Mouse (Mus musculus): ENCODE data around the gene Rhox4c. TPM values are rescaled to one million over a fixed set of nuclear protein-coding genes. Genes with fewer than 3 reads are reported as not detected.

The Rhox4c gene
- polyA plus RNA-seq (2015; fragmentation: Illumina TruSeq; extraction: RNeasy Lipid Tissue Mini Kit (QIAGEN cat#74804); ENCODE audit: low read depth, low replicate concordance): not detected

GRCm38 (mm10) chrX:37480037-37480436 is at the start of gene Rhox4c:
Rhox4c (plus strand) TSS chrX:37480337.

GRCm38 (mm10) chrX:37432194-37432593 is 47.9 kb upstream of the Rhox4c start, which contains the start of gene Rhox4b:
Rhox4b (plus strand) TSS chrX:37432494.

GRCm38 (mm10) chrX:37453380-37453779 is 26.8 kb upstream of the Rhox4c start, which contains the start of gene Rhox2c:
Rhox2c (plus strand) TSS chrX:37453680.

GRCm38 (mm10) chrX:37458285-37458684 is 21.9 kb upstream of the Rhox4c start, which contains the start of gene Rhox3c:
Rhox3c (plus strand) TSS chrX:37458585.

GRCm38 (mm10) chrX:37514059-37514458 is 33.9 kb downstream of the Rhox4c start, which contains the start of gene Rhox4d:
Rhox4d (plus strand) TSS chrX:37514359.

GRCm38 (mm10) chrX:37530152-37530551 is 50.0 kb downstream of the Rhox4c start, which contains the start of gene Rhox2e:
Rhox2e (plus strand) TSS chrX:37530452.

Other genes starting within 250 kb of the Rhox4c start
- gene Rhox2a, start 235.4 kb upstream of the Rhox4c start, polyA plus RNA-seq (2015; fragmentation: Illumina TruSeq; extraction: RNeasy Lipid Tissue Mini Kit (QIAGEN cat#74804); ENCODE audit: low read depth, low replicate concordance): not detected
- gene Rhox3a, start 230.4 kb upstream of the Rhox4c start, polyA plus RNA-seq (2015; fragmentation: Illumina TruSeq; extraction: RNeasy Lipid Tissue Mini Kit (QIAGEN cat#74804); ENCODE audit: low read depth, low replicate concordance): not detected
- gene Rhox4a, start 215.0 kb upstream of the Rhox4c start, polyA plus RNA-seq (2015; fragmentation: Illumina TruSeq; extraction: RNeasy Lipid Tissue Mini Kit (QIAGEN cat#74804); ENCODE audit: low read depth, low replicate concordance): not detected
- not detected for gene Rhox3a2, start 100.3 kb upstream of the Rhox4c start, polyA plus RNA-seq (2015; fragmentation: Illumina TruSeq; extraction: RNeasy Lipid Tissue Mini Kit (QIAGEN cat#74804); ENCODE audit: low read depth, low replicate concordance)
- not detected for gene Rhox4a2, start 89.5 kb upstream of the Rhox4c start, polyA plus RNA-seq (2015; fragmentation: Illumina TruSeq; extraction: RNeasy Lipid Tissue Mini Kit (QIAGEN cat#74804); ENCODE audit: low read depth, low replicate concordance)
- not detected for gene Rhox2b, start 68.3 kb upstream of the Rhox4c start, polyA plus RNA-seq (2015; fragmentation: Illumina TruSeq; extraction: RNeasy Lipid Tissue Mini Kit (QIAGEN cat#74804); ENCODE audit: low read depth, low replicate concordance)
- not detected for gene Rhox4b, start 47.8 kb upstream of the Rhox4c start, polyA plus RNA-seq (2015; fragmentation: Illumina TruSeq; extraction: RNeasy Lipid Tissue Mini Kit (QIAGEN cat#74804); ENCODE audit: low read depth, low replicate concordance)
- not detected for gene Rhox2c, start 26.7 kb upstream of the Rhox4c start, polyA plus RNA-seq (2015; fragmentation: Illumina TruSeq; extraction: RNeasy Lipid Tissue Mini Kit (QIAGEN cat#74804); ENCODE audit: low read depth, low replicate concordance)
- not detected for gene Rhox3c, start 21.8 kb upstream of the Rhox4c start, polyA plus RNA-seq (2015; fragmentation: Illumina TruSeq; extraction: RNeasy Lipid Tissue Mini Kit (QIAGEN cat#74804); ENCODE audit: low read depth, low replicate concordance)
- gene Rhox2d, start 13.1 kb downstream of the Rhox4c start, polyA plus RNA-seq (2015; fragmentation: Illumina TruSeq; extraction: RNeasy Lipid Tissue Mini Kit (QIAGEN cat#74804); ENCODE audit: low read depth, low replicate concordance): not detected
- not detected for gene Rhox4d, start 34.0 kb downstream of the Rhox4c start, polyA plus RNA-seq (2015; fragmentation: Illumina TruSeq; extraction: RNeasy Lipid Tissue Mini Kit (QIAGEN cat#74804); ENCODE audit: low read depth, low replicate concordance)
- not detected for gene Rhox2e, start 50.1 kb downstream of the Rhox4c start, polyA plus RNA-seq (2015; fragmentation: Illumina TruSeq; extraction: RNeasy Lipid Tissue Mini Kit (QIAGEN cat#74804); ENCODE audit: low read depth, low replicate concordance)
- not detected for gene Rhox3e, start 61.7 kb downstream of the Rhox4c start, polyA plus RNA-seq (2015; fragmentation: Illumina TruSeq; extraction: RNeasy Lipid Tissue Mini Kit (QIAGEN cat#74804); ENCODE audit: low read depth, low replicate concordance)
- not detected for gene Rhox4e, start 77.1 kb downstream of the Rhox4c start, polyA plus RNA-seq (2015; fragmentation: Illumina TruSeq; extraction: RNeasy Lipid Tissue Mini Kit (QIAGEN cat#74804); ENCODE audit: low read depth, low replicate concordance)
- not detected for gene Rhox2f, start 91.1 kb downstream of the Rhox4c start, polyA plus RNA-seq (2015; fragmentation: Illumina TruSeq; extraction: RNeasy Lipid Tissue Mini Kit (QIAGEN cat#74804); ENCODE audit: low read depth, low replicate concordance)
- not detected for gene Rhox3f, start 100.7 kb downstream of the Rhox4c start, polyA plus RNA-seq (2015; fragmentation: Illumina TruSeq; extraction: RNeasy Lipid Tissue Mini Kit (QIAGEN cat#74804); ENCODE audit: low read depth, low replicate concordance)
- gene Rhox4f, start 127.4 kb downstream of the Rhox4c start, polyA plus RNA-seq (2015; fragmentation: Illumina TruSeq; extraction: RNeasy Lipid Tissue Mini Kit (QIAGEN cat#74804); ENCODE audit: low read depth, low replicate concordance): not detected
- not detected for gene Rhox3g, start 148.3 kb downstream of the Rhox4c start, polyA plus RNA-seq (2015; fragmentation: Illumina TruSeq; extraction: RNeasy Lipid Tissue Mini Kit (QIAGEN cat#74804); ENCODE audit: low read depth, low replicate concordance)
- not detected for gene Rhox2g, start 163.1 kb downstream of the Rhox4c start, polyA plus RNA-seq (2015; fragmentation: Illumina TruSeq; extraction: RNeasy Lipid Tissue Mini Kit (QIAGEN cat#74804); ENCODE audit: low read depth, low replicate concordance)
- not detected for gene Rhox4g, start 171.0 kb downstream of the Rhox4c start, polyA plus RNA-seq (2015; fragmentation: Illumina TruSeq; extraction: RNeasy Lipid Tissue Mini Kit (QIAGEN cat#74804); ENCODE audit: low read depth, low replicate concordance)
- gene Rhox3h, start 188.4 kb downstream of the Rhox4c start, polyA plus RNA-seq (2015; fragmentation: Illumina TruSeq; extraction: RNeasy Lipid Tissue Mini Kit (QIAGEN cat#74804); ENCODE audit: low read depth, low replicate concordance): not detected
- gene Rhox2h, start 192.9 kb downstream of the Rhox4c start, polyA plus RNA-seq (2015; fragmentation: Illumina TruSeq; extraction: RNeasy Lipid Tissue Mini Kit (QIAGEN cat#74804); ENCODE audit: low read depth, low replicate concordance): not detected

Measured in brain, adult 10 weeks (tissue).